Mouse (Mus musculus): ENCODE measurements around the gene Ccl3. TPM values are rescaled to one million over a fixed set of nuclear protein-coding genes. Genes with fewer than 3 reads are reported as not detected.

The Ccl3 gene
- total and polyA plus RNA-seq, 2 experiments, result 0.18 to 0.48 TPM

DNA sequence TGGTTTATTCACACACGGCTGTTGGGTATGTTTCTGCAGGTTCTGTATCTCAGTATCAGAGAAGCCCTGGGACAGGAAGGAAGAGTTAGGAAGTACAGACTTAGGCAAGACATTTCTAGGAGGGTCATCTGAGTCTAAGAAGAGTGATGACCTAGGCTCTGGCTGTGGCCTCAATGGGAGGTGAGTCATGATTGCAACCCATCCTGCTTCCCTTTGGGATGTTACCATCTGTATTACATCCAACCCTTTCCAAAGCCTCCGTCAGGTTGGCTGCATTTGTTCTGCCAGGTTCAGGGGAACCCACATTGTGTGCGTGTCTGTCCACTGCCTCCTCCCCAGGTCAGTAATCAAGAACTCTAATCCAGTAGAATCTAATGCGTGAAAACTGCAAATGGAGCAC, 44.5 kb downstream of the Ccl3 start:
- Histone ChIP-seq H3K9ac (ENCODE audit: low read depth, low read length) (no peak overlapping the region), H3K27ac (replicated peaks; ENCODE audit: insufficient read depth, low read depth, low read length) (no peak overlapping the region), H3K36me3 (ENCODE audit: control insufficient read depth, insufficient read depth, low read length) (no peaks in the 10 kb centered on the region), H3K4me3 (ENCODE audit: insufficient read depth, low read depth, low read length) (no peak overlapping the region), H3K79me2 (ENCODE audit: control insufficient read depth, insufficient read depth, low read length) (no peaks in the 10 kb centered on the region), H3K4me1 (ENCODE audit: control insufficient read depth, insufficient read depth, low read length) (no peaks in the 10 kb centered on the region), H3K27me3 (ENCODE audit: control insufficient read depth, insufficient read depth, low read length) (no peaks in the 10 kb centered on the region)
- TF ChIP-seq CTCF (IDR thresholded peaks at IDR 0.05; ENCODE audit: low read depth, low read length) (no peak), POLR2A (IDR thresholded peaks at IDR 0.05; ENCODE audit: extremely low read depth, insufficient read depth, low read length) (no peak)
- no peak for DNase-seq (ENCODE audit: extremely low read depth, low read depth, low spot score)
- 91% methylated on average over 4 of the region's 4 CpGs for WGBS

DNA sequence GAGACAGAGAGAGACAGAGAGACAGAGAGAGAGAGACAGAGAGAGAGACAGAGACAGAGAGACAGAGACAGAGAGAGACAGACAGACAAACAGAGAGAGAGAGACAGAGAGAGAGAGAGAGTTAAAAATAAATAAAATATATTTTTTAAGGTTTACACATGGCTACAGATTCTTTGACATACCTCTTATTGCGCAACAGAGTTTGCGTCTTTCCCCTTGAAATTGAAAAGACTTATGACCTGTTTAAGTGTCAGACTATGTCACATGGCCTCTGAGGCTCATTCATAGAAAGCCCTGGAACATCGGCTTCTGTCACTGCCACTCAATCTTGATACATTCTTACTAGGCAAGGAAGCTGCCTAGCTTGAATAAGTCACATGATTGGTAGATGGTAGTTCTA, 45.8 kb downstream of the Ccl3 start:
- H3K27me3 ChIP-seq (ENCODE audit: control insufficient read depth, insufficient read depth, low read length), result no peaks in the 10 kb centered on the region
- 88% methylated on average over 3 of the region's 3 CpGs for WGBS
- no peaks in the 10 kb centered on the region for H3K79me2 ChIP-seq (ENCODE audit: control insufficient read depth, insufficient read depth, low read length)
- no peak overlapping the region for H3K27ac ChIP-seq (replicated peaks; ENCODE audit: insufficient read depth, low read depth, low read length)
- no peaks in the 10 kb centered on the region for H3K4me1 ChIP-seq (ENCODE audit: control insufficient read depth, insufficient read depth, low read length)
- no peak for TF ChIP-seq CTCF (IDR thresholded peaks at IDR 0.05; ENCODE audit: low read depth, low read length)
- TF ChIP-seq POLR2A (IDR thresholded peaks at IDR 0.05; ENCODE audit: extremely low read depth, insufficient read depth, low read length), result no peak
- H3K4me3 ChIP-seq (ENCODE audit: insufficient read depth, low read depth, low read length), result no peak overlapping the region
- H3K9ac ChIP-seq (ENCODE audit: low read depth, low read length), result no peak overlapping the region
- H3K36me3 ChIP-seq (ENCODE audit: control insufficient read depth, insufficient read depth, low read length), result no peaks in the 10 kb centered on the region
- DNase-seq (ENCODE audit: extremely low read depth, low read depth, low spot score), result no peak

DNA sequence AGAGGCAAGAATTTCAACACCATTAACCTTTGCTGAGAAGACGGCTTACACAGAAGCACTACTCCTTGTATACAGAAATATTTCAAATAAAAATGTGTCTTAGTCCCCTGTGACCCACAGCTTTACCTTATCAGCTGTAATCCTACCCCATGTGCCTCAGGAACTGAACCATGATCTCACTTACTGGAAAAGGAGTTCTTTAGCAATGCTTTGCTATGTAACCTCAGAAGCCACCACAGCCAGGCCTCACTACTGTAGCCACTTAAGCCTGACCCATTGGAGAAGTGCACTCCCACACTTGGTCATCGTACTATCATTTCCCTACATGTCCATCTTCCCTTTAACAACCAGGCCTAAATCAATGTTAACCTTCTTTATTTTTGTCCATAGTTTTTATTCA, 48.6 kb downstream of the Ccl3 start:
- H3K79me2 ChIP-seq (ENCODE audit: control insufficient read depth, insufficient read depth, low read length), result no peaks in the 10 kb centered on the region
- no peak overlapping the region for H3K4me3 ChIP-seq (ENCODE audit: insufficient read depth, low read depth, low read length)
- no peak overlapping the region for H3K9ac ChIP-seq (ENCODE audit: low read depth, low read length)
- no peaks in the 10 kb centered on the region; the same call in 1 of the 2 replicates for H3K4me1 ChIP-seq (ENCODE audit: control insufficient read depth, insufficient read depth, low read length)
- no peaks in the 10 kb centered on the region for H3K36me3 ChIP-seq (ENCODE audit: control insufficient read depth, insufficient read depth, low read length)
- H3K27ac ChIP-seq (replicated peaks; ENCODE audit: insufficient read depth, low read depth, low read length), result no peak overlapping the region
- no peak for DNase-seq (ENCODE audit: extremely low read depth, low read depth, low spot score)
- H3K27me3 ChIP-seq (ENCODE audit: control insufficient read depth, insufficient read depth, low read length), result no peaks in the 10 kb centered on the region
- TF ChIP-seq POLR2A (IDR thresholded peaks at IDR 0.05; ENCODE audit: extremely low read depth, insufficient read depth, low read length) (no peak), CTCF (IDR thresholded peaks at IDR 0.05; ENCODE audit: low read depth, low read length) (no peak)
- 88% methylated on average over 2 of the region's 2 CpGs for WGBS

DNA sequence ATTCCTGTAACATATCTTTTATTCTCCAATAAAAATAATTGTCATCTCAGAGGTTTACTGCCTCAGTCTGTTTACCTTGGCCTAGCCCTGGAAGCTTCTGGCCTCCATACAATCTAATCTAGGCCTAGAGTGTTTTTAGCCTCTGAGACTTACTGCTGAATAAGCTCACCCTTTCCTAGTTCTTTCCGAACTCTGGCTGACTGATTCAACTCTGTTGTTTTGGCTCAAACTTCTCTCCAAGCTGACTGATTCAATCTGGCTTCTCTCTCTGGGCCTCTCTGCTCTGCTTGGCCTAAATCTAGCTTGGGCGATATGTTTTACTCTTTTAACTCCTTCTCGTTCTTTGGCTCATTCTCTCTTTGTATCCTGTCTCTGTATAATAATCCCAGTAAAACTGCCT, 50.2 kb downstream of the Ccl3 start:
- no peak for DNase-seq (ENCODE audit: extremely low read depth, low read depth, low spot score)
- Histone ChIP-seq H3K4me1 (ENCODE audit: control insufficient read depth, insufficient read depth, low read length) (no peaks in the 10 kb centered on the region; the same call in 1 of the 2 replicates), H3K9ac (ENCODE audit: low read depth, low read length) (no peak overlapping the region), H3K4me3 (ENCODE audit: insufficient read depth, low read depth, low read length) (no peak overlapping the region), H3K36me3 (ENCODE audit: control insufficient read depth, insufficient read depth, low read length) (no peaks in the 10 kb centered on the region), H3K27me3 (ENCODE audit: control insufficient read depth, insufficient read depth, low read length) (no peaks in the 10 kb centered on the region), H3K79me2 (ENCODE audit: control insufficient read depth, insufficient read depth, low read length) (no peaks in the 10 kb centered on the region), H3K27ac (replicated peaks; ENCODE audit: insufficient read depth, low read depth, low read length) (no peak overlapping the region)
- no peak for TF ChIP-seq POLR2A (IDR thresholded peaks at IDR 0.05; ENCODE audit: extremely low read depth, insufficient read depth, low read length)
- no peak for TF ChIP-seq CTCF (IDR thresholded peaks at IDR 0.05; ENCODE audit: low read depth, low read length)
- WGBS, result 70% methylated on average over 3 of the region's 3 CpGs

DNA sequence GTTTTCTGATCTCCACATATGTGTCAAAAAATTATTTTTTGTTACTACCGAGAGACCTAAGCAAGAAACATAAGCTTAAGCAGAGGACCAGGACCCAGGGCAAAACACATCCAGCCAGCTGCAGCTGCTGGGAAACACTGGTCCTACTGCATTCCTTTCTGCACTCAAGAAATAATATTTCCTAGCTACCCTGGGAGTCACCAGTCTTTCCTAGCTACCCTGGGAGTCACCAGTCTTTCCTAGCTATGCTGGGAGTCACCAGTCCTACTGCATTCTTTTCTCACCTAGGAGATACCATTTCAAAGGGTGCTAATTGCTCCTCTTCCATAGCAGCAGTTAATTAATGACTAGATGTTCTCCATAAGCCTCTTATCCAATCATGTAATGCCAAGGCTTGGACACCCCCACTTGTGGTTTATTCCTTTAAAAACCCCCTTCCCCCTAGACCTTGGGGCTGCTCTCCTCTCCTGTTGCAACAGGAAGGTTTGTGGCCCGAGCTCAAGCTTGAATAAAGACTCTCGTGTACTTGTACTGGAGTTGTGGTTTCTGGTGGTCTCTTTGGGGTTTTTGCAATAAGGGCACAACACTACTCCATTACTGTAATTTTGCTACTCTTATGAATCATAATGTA, 50.8 kb downstream of the Ccl3 start:
- no peak for TF ChIP-seq POLR2A (IDR thresholded peaks at IDR 0.05; ENCODE audit: extremely low read depth, insufficient read depth, low read length)
- TF ChIP-seq CTCF (IDR thresholded peaks at IDR 0.05; ENCODE audit: low read depth, low read length), result no peak
- Histone ChIP-seq H3K4me3 (ENCODE audit: insufficient read depth, low read depth, low read length) (no peak overlapping the region), H3K79me2 (ENCODE audit: control insufficient read depth, insufficient read depth, low read length) (no peaks in the 10 kb centered on the region), H3K4me1 (ENCODE audit: control insufficient read depth, insufficient read depth, low read length) (no peaks in the 10 kb centered on the region; the same call in 1 of the 2 replicates), H3K36me3 (ENCODE audit: control insufficient read depth, insufficient read depth, low read length) (no peaks in the 10 kb centered on the region), H3K27ac (replicated peaks; ENCODE audit: insufficient read depth, low read depth, low read length) (no peak overlapping the region), H3K9ac (ENCODE audit: low read depth, low read length) (no peak overlapping the region), H3K27me3 (ENCODE audit: control insufficient read depth, insufficient read depth, low read length) (no peaks in the 10 kb centered on the region)
- no peak for DNase-seq (ENCODE audit: extremely low read depth, low read depth, low spot score)
- 95% methylated on average over 3 of the region's 3 CpGs for WGBS

Other genes starting within 250 kb of the Ccl3 start
- gene Rasl10b, start 240.2 kb downstream of the Ccl3 start, total RNA-seq (2014; rRNA removed), result 0.07 and 0.18 TPM in 2 replicates
- gene Rasl10b, start 240.2 kb downstream of the Ccl3 start, polyA plus RNA-seq (2012; rRNA removed), result 0.12 and 0.24 TPM in 2 replicates
- gene Gas2l2, start 219.9 kb downstream of the Ccl3 start, total RNA-seq (2014; rRNA removed), result not detected in 2 replicates
- not detected in 2 replicates for gene Gas2l2, start 219.9 kb downstream of the Ccl3 start, polyA plus RNA-seq (2012; rRNA removed)
- not detected in 2 replicates for gene 1700020L24Rik, start 211.7 kb downstream of the Ccl3 start, total RNA-seq (2014; rRNA removed)
- gene 1700020L24Rik, start 211.7 kb downstream of the Ccl3 start, polyA plus RNA-seq (2012; rRNA removed), result not detected in 2 replicates
- 0.18 and 0.27 TPM in 2 replicates for gene Mmp28, start 186.3 kb downstream of the Ccl3 start, total RNA-seq (2014; rRNA removed)
- 0.26 and 0.29 TPM in 2 replicates for gene Mmp28, start 186.3 kb downstream of the Ccl3 start, polyA plus RNA-seq (2012; rRNA removed)
- 29.1 and 29.9 TPM in 2 replicates for gene Taf15, start 176.3 kb downstream of the Ccl3 start, total RNA-seq (2014; rRNA removed)
- 7.1 and 8.5 TPM in 2 replicates for gene Taf15, start 176.3 kb downstream of the Ccl3 start, polyA plus RNA-seq (2012; rRNA removed)
- not detected in 2 replicates for gene Heatr9, start 127.2 kb downstream of the Ccl3 start, total RNA-seq (2014; rRNA removed)
- not detected in 2 replicates for gene Heatr9, start 127.2 kb downstream of the Ccl3 start, polyA plus RNA-seq (2012; rRNA removed)
- gene Ccl5, start 118.8 kb downstream of the Ccl3 start, total RNA-seq (2014; rRNA removed), result 0.37 and 1.1 TPM in 2 replicates
- gene Ccl5, start 118.8 kb downstream of the Ccl3 start, polyA plus RNA-seq (2012; rRNA removed), result 7.2 and 13.2 TPM in 2 replicates
- 92.1 and 125 TPM in 2 replicates for gene Ccl9, start 70.7 kb downstream of the Ccl3 start, total RNA-seq (2014; rRNA removed)
- 45.5 and 61.7 TPM in 2 replicates for gene Ccl9, start 70.7 kb downstream of the Ccl3 start, polyA plus RNA-seq (2012; rRNA removed)
- gene Ccl6, start 56.3 kb downstream of the Ccl3 start, total RNA-seq (2014; rRNA removed), result 8.7 and 14.1 TPM in 2 replicates
- 2.5 and 3.3 TPM in 2 replicates for gene Ccl6, start 56.3 kb downstream of the Ccl3 start, polyA plus RNA-seq (2012; rRNA removed)
- gene Rpl9-ps1, start 3.7 kb downstream of the Ccl3 start, total RNA-seq (2014; rRNA removed), result not detected in 2 replicates
- gene Rpl9-ps1, start 3.7 kb downstream of the Ccl3 start, polyA plus RNA-seq (2012; rRNA removed), result not detected in 2 replicates
- gene Ccl4, start 13.2 kb upstream of the Ccl3 start, total RNA-seq (2014; rRNA removed), result 0.40 TPM in 1 of 2 replicates, not detected in the other
- gene Ccl4, start 13.2 kb upstream of the Ccl3 start, polyA plus RNA-seq (2012; rRNA removed), result 1.1 TPM in 1 of 2 replicates, not detected in the other
- 40.9 and 46.0 TPM in 2 replicates for gene Wfdc17, start 54.6 kb upstream of the Ccl3 start, total RNA-seq (2014; rRNA removed)
- 8.0 and 19.9 TPM in 2 replicates for gene Wfdc17, start 54.6 kb upstream of the Ccl3 start, polyA plus RNA-seq (2012; rRNA removed)
- not detected in 2 replicates for gene Wfdc18, start 59.7 kb upstream of the Ccl3 start, total RNA-seq (2014; rRNA removed)
- not detected in 2 replicates for gene Wfdc18, start 59.7 kb upstream of the Ccl3 start, polyA plus RNA-seq (2012; rRNA removed)
- gene Wfdc21, start 97.6 kb upstream of the Ccl3 start, total RNA-seq (2014; rRNA removed), result 1,058 and 3,004 TPM in 2 replicates
- gene Wfdc21, start 97.6 kb upstream of the Ccl3 start, polyA plus RNA-seq (2012; rRNA removed), result 2,463 and 2,494 TPM in 2 replicates
- gene Heatr6, start 104.3 kb upstream of the Ccl3 start, total RNA-seq (2014; rRNA removed), result 6.5 and 8.9 TPM in 2 replicates
- 9.7 and 9.8 TPM in 2 replicates for gene Heatr6, start 104.3 kb upstream of the Ccl3 start, polyA plus RNA-seq (2012; rRNA removed)
- 2.2 and 2.4 TPM in 2 replicates for gene Hnf1b, start 200.7 kb upstream of the Ccl3 start, total RNA-seq (2014; rRNA removed)
- 13.7 and 14.9 TPM in 2 replicates for gene Hnf1b, start 200.7 kb upstream of the Ccl3 start, polyA plus RNA-seq (2012; rRNA removed)

All from liver, adult 2 months (tissue).